Mouse (Mus musculus) kidney, adult 11 months (tissue): ENCODE data around the gene Gm28230.
A peak's percentile ranks its signal among the peaks of the same experiment; 100 is the strongest.

ENCODE experiments used
- DNase-seq: peaks from one replicate; pipeline ENCODE4 v3.0.0; 2022

Gm28230 gene

DNA sequence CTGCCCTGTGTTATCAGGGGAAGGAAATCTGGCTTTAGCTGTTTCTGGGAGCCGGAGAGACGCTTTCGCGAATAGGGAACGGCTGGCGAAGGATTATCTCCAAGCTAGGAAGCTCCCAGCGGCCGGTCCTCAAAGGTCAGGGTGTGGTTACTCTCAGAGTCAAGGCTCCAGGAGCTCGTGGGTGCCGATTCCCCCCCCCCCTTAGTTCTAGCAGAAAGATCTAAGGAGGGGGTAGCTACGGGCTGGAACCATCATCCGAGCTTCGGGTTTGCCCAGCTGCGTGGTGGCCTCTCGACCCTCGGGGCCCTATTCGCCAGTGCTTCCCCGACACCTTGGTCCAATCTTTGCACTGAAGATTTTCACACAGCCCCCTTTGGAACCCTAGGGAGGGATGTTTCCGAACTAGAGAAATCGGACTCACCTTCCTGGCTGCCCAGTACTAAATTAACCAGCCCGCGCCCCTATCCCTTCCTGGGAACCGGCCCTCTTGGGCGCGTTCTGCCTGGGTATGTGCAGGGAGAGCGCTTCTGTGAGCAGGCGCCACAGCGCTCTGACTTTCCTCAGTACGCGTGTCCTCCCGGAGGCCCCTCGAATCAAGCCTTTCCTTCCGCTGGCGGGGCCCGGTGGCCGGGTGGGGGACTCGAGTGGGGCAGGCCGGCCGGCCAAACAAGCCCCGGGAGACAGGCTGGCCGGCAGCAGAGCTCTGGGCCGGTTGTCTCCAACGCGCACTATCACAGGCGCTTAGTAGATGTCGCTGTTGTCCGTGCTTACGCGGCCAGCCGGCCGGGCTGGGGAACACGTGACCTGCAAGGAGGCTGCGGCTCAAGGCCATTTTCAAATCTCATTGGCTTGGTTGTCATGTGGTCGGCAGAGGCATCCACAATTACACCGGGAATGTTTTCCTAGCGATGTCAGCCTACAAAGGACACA is 35.2 kb upstream of the Gm28230 start, which contains the start of gene Hoxd10:
Gene Hoxd10, plus strand, starts transcription at position 903 of the 930 bp plus-strand sequence.
- peak; percentile 91 for DNase-seq

DNA sequence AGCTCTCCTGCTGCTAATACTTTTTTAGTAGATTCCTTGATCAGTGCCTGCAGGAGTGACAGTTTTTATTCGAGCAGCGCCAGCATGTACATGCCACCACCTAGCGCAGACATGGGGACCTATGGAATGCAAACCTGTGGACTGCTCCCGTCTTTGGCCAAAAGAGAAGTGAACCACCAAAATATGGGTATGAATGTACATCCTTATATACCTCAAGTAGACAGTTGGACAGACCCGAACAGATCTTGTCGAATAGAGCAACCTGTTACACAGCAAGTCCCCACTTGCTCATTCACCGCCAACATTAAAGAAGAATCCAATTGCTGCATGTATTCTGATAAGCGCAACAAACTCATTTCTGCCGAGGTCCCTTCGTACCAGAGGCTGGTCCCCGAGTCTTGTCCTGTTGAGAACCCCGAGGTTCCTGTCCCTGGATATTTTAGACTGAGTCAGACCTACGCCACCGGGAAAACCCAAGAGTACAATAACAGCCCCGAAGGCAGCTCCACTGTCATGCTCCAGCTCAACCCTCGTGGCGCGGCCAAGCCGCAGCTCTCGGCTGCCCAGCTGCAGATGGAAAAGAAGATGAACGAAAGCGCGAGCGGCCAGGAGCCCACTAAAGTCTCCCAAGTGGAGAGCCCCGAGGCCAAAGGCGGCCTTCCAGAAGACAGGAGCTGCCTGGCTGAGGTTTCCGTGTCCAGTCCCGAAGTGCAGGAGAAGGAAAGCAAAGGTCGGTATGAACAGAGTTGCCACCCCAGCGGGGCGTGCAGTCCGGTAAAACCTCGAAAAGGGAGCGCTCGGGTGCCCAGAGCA is 34.3 kb upstream of the Gm28230 start:
- no peak for DNase-seq

DNA sequence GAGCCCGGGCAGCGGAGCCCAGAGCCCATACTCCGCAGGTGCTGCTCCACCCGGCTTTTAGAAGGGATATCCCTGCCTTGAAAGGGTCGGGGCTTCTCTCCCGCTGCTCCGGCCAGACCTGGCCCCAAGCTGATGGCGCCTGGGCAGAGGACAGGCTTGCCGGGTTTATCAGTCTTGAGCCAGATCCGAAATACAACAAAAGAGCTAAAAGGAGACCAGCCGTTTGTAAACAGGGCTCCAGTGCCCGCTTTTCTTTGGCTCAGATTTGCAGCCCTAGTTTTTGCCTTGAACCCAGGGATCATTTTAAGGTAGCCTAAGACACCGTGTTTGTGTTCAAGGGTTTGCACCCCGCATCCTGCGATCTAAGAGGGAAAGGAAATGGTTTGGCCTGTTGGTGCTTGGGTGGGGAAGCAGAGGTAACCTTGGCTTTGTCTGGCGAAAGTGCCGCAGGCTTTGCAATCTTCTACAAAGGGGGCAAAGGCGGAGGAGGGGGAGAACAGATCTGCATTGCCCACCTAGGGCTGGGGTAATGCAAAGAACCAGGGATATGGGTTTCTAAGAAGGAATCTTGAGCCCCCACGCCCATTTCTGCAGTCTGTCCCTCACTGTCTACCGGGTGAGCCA is 33.6 kb upstream of the Gm28230 start:
- DNase-seq, result no peak

DNA sequence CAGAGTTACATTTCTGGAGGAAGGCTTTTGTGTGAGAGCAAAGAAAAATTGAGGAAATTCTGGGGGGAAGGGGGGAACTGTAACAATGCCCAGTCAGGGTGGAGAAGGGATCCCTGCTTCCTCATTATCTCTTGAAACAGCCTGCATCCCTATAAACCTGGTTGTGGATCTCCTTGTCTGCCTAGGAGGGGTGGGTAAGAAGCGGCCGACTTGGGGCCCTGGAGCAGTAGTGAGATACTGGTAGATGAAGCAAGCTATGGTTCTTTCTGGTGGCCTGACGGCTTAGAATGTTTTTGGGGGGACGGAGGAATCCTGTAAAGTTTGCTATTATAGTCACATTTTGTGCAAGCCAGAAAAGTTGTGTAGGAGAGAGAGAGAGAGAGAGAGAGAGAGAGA is 33.1 kb upstream of the Gm28230 start:
- DNase-seq, result no peak

DNA sequence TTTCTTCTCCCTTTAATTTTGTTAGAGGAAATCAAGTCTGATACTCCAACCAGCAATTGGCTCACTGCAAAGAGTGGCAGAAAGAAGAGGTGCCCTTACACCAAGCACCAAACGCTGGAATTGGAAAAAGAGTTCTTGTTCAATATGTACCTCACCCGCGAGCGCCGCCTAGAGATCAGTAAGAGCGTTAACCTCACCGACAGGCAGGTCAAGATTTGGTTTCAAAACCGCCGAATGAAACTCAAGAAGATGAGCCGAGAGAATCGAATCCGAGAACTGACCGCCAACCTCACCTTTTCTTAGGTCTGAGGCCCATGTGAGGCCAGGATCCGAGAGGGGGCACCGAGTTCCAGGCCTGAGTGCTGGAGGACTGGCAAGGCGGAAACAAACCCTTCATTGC is 32.5 kb upstream of the Gm28230 start:
- peak; percentile 70 for DNase-seq

DNA sequence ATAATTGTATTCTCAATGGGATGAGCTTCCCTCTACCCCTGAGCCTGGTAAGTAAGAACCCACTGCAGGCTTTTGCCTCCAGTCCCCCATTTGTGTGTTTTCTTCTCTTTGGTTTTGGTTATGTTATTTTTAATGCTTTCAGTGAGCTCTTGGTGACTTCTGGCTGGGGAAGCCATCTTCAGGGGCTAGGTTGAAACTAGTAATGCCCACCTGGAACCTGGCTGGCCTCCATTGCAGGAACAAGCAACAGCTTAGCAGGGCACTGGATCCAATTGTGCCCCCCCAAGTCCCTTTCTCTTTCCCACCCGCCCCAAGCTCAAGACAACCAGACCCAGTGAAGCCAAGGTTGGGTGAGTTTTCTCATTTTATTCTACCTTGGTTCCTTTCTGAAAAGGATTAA is 31.1 kb upstream of the Gm28230 start:
- DNase-seq, result no peak

DNA sequence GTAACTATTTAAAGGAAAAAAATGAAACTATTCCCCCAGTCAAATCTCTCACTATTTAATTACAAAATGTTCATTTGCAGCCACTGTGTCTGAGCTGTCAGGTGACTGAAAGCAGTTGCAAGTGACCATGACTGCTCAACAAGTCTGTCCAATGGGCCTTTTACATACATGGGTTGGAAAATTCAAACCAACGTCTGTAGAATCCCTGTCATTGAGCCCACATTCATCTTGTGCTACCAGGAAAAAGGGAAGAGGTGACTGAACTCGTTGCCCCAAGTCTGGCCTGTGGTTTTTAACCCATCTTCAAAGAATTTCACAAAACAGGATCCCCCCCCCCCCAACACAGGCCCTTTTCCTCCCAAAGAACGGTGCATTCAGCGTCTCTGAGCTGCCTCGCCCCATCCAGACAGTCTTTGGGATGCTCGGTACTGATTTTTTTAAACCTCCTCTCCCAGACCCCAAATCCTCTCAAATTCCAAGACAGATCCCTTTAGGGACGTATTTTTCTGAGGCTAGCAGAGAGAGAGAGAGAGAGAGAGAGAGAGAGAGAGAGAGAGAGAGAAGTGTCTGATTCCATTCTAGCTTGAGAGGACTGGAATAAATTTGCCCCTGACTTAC is 30.6 kb upstream of the Gm28230 start:
- no peak for DNase-seq

DNA sequence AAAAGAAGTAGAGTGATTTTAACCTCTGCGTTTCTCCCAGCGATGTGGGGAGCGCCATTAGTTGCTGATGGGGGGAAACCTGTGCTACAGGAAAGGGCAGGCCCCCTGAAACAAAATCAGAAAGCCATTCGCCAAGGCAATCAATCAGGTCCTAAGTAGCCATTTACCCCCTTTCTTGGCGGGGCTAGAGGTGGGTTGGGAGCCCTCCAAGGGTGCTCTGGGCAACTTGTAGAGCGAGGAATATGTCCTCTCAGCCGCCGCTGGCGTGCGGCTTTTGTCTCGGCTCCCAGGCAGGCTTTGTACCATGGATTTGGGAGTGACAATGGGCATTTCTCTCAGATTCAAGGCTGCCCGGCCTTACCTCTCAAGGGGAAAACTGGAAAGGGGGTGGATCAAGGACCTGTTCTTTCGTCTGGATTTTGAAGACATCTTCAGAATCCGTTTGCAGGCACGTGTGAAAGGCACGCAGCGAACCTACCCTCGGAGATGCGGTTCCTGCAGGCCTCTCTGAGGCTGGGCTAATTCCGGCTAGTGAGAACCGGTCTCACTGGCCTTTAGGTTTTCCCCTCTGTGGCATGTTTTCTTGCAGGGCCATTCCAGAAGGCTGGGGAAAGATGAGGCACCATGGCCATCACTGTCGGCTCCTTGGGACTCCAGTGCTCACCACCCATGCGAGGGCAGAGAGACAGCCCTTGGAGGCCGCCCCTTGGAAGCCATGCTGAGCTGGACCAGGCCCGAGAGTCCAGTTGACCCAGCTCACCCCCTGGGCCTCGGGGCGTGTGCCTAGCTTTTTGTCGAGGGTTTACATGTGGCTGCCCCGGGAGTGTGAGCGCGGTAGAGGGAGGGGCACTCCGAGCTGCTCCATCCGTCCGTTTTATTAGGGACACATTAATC is 29.8 kb upstream of the Gm28230 start:
- DNase-seq, result peak; percentile 53

DNA sequence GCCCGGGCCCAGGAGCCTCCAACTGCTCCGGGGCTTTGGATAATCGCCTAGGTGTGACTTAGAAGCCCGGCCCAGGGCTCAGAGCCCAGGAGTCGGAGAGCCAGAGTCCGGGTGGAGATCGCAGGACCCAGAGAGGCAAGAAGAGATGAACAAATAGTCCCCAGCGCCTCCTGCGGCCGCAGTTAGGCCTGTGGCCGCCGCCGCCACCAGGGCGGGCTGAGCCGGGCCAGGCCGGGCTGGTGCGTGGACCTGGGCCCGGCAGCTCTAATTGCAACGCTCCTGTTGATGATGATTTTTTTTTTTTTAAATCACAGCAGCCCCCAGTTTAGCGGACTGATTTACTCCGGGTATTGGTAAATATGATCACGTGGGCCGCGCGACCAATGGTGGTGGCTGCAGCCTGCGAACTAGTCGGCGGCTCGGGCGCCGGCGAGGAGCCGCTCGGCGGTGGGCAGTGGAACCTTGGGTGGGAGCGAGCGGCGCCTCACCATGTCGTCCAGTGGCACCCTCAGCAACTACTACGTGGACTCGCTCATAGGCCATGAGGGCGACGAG is 28.9 kb upstream of the Gm28230 start, which contains the start of gene Hoxd9:
Gene Hoxd9, plus strand, starts transcription at position 161 of the 555 bp plus-strand sequence.
- DNase-seq, result peak; percentile 87

DNA sequence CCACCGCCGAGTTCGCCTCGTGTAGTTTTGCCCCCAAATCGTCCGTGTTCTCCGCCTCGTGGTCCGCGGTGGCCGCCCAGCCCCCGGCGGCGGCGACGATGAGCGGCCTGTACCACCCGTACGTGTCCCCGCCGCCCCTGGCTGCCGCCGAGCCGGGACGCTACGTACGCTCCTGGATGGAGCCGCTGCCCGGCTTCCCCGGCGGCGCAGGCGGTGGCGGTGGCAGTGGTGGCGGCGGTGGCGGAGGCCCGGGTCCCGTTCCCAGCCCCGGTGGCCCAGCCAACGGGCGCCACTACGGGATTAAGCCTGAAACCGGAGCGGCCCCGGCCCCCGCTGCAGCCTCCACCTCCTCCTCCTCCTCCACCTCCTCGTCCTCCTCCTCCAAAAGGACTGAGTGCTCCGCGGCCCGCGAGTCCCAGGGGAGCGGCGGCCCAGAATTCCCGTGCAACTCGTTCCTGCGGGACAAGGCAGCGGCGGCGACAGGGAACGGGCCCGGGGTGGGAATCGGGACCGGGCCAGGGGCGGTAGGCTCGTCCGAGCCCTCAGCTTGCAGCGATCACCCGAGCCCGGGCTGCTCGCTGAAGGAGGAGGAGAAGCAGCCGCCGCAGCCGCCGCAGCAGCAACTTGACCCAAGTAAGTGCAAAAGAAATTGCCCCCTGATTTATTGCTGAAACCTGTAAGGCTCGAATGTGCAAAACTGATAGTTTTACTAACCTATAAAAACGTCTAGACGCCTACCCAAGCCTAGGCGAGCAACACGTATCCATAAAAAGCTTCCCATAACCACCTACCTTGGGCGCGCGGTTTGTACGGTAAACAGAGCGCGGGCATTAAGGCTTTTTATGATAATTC is 28.1 kb upstream of the Gm28230 start:
- DNase-seq, result no peak

DNA sequence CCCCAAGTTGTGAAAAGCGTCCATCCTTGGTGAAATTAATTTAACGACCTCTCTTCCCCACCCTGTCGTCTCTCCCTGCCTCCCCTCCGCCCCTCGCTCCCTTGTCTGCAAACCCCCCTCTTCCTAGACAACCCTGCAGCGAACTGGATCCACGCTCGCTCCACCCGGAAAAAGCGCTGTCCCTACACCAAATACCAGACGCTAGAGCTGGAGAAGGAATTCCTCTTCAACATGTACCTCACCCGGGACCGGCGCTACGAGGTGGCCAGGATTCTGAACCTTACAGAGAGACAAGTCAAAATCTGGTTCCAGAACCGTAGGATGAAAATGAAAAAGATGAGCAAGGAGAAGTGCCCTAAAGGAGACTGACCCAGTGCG is 27.5 kb upstream of the Gm28230 start:
- no peak for DNase-seq

DNA sequence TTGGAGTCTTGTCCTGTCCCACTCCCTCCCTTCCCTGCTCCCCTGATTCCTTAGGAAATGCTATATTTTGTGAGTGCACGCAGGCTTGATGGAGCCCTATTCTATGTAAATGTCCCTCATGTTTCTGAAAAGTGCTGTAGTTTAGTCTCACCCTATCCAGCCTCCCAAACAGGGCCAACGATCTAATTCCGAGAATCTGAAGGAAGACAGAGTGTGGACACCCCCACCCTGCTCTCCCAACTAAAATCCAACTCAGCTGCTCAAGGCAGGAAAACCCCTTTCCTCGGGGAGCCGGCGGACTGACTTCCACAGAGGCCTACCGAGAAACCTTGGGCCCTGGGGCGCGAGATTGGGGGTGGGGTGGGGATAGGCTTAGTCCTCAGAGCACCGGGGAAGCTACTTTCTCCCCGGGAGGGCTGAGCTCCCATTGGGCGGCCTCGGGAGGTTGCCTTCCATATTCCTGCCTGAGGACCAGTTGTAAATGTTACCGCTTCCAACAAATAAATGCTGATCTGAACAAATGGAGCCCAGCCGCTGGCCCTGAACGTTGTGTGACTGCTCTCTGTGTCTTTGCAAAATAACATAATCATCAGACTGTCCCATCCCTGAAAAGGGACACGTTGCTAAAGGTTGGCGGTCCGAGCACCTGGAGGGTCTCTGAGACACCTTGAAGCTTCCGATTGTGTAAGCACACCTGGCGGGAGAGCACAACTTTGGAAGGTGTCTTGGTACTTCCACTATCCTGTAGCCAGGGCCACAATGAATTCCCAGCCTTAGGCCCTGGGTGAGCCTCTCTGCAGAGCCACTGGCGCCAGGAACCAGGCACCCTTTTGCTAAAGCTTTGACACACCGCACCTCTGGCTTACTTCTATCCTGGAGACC is 26.6 kb upstream of the Gm28230 start:
- no peak for DNase-seq

DNA sequence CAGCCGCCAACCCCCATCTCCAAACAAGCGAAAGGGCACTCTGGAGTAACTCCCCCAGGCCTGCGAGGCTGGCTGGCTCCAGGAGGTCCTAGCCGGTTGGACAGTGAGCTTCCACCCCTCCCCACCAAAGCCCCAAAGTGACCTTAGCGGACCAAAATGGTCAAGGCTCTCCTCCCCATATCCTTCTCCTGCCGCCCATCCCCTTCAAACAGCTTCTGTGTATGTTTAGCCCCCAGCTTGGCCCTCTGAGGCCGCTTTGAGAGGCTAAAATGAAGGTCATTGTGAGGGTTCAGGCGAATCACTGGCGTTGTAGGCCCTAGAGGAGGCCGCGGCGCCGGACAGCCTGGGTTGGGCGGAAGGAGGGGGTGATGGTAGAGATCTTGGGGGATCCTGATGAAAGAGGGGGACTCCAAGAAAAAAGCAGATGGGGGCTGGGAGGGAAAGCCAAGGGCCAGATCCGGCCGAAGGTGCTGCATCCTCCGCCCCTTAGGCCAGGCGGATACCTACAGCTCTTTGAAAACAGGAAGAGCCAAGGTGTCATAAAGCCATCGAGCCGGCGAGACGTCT is 25.9 kb upstream of the Gm28230 start:
- DNase-seq, result peak; percentile 79

DNA sequence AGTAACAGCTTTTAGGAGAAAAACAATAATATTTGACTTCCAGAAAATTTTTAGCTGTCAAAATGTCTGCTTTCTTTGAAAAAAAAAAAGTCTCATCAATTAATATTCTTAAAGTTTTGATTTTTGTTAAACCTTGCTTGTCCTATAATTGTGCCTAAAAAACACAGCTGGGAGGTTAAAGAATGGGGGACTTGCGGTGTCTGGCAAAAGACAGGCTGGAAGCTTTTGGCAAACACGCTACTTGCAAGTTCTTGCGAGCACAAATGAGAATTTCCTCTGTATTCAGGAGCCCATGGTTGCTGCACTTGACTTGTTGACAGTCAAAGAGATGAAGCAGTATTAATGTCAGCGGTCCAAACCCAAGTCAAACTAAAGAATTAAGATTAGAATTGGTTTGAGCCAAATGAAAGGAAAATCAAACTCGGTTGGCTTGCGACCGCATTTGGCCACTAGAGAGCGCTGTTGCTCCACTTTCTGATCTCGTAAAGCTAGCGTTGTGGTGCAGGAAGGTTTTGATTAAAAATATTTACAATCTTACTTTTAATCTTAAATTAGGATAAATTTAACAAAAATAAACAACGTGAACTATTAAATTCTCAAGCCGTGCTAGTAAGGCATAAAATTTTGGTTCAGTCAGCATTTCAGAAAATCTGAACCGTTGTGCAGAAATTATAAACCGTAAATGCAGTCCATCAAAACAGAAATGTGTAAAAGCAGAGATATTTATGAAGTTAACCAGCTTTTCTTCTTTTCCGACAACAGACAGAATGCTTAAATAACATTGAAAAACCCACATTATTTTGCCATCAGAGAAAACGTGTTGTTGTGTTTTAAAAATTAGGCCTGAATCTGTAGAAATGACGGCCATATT is 24.3 kb upstream of the Gm28230 start:
- DNase-seq, result peak; percentile 73

DNA sequence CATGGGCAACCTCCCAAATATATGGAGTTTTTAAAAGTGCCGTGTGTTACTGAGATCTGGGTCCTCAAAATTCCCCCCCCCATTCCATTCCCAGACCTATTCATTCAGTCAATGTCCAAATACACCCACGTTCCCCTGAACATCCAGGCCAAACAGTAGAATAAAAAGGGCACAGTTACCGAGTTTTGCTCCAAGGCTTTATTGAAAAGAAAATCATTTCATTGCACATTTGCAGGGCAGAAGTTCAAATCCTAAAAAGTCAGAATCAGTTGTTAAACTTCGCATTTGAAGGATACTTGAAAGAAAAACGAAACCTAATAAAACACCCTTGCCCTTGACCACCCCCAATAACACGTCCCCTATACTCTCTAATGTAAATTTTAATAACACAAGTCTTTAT is 23.7 kb upstream of the Gm28230 start:
- DNase-seq, result no peak

DNA sequence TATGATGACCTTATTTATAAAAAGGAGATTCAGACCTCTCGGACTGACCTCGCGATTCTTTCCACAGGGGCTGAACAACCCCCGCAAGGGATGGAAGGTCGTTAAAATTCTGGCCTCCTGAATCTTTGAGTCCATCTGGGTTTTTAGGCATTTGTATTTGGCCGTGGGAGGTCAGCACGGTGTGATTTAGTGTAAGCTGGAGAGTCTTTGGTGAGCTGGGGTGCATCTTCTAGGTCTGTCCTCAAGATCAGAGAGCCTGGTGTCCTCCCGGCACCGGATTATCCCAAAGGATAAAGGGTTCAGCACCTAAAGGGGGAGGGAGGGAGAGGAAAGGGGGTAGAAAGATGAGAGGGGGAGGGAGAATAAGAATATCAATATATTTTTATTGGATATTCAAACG is 23.2 kb upstream of the Gm28230 start:
- DNase-seq, result peak; percentile 12

DNA sequence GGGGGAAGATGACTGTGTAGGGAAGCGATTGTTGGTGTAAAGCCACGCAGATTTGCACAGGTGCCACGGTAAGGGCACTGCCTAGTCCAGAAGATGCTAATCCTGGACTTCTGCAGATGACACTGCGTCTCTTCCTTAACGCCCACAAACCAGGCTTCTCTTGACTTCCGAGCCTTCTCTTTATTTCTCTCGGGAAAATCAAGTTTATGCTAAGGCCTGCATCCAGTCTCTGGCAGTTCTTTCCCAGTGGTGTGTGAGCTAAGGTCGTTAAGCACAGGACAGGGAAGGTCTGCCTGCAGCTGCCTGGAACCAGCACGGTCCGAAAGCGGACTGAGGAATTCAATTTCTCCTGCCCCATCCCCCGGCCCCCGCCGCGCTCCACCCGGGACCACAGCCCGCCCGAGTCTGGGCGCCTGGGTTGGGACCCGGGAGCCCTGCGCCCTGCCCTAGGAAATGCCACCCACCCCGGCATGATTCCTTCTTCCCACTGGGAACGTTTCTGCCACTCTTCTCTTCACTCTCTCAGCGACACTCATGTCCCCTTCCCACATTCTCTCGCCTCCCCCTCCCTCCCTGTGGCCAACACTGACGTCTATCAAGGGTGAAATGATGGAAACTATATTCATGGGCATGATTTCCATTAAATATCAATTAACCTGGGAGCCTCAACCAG is 22.7 kb upstream of the Gm28230 start:
- DNase-seq, result peak; percentile 88
